Mouse (Mus musculus) 3134 (cell line): ENCODE measurements around the gene Tox3.

ENCODE experiments used
- DNase-seq: peaks from one replicate; pipeline ENCODE4 v3.0.0-alpha.2; 2011; ENCODE audit warnings: low spot score; ENCODE audit not compliant: insufficient read length; ENCODE audit errors: extremely low read depth

The Tox3 gene

GRCm38 (mm10) chr8:90348178-90348925 is at the start of gene Tox3:
Tox3 (minus strand) TSS chr8:90348343.
- no peak for DNase-seq

DNA sequence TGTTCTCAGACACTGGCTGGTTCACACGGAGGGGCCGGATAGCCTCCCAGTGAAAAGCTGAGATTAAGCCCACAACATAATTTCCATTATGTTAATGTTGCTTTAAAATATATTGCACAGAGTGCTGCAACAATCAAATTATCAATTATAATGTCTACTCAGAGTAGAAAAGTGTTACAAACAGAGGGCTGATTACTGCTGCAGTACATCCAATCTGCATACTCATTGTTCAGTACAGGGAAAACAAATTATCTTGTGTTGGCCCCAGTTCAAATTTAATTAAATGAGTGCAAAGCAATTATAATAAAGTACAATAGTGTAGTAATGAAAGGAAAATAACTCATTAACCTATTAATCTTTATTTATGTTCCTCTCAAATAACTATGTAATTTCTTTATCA is 44.5 kb upstream of the Tox3 start:
- no peak for DNase-seq

DNA sequence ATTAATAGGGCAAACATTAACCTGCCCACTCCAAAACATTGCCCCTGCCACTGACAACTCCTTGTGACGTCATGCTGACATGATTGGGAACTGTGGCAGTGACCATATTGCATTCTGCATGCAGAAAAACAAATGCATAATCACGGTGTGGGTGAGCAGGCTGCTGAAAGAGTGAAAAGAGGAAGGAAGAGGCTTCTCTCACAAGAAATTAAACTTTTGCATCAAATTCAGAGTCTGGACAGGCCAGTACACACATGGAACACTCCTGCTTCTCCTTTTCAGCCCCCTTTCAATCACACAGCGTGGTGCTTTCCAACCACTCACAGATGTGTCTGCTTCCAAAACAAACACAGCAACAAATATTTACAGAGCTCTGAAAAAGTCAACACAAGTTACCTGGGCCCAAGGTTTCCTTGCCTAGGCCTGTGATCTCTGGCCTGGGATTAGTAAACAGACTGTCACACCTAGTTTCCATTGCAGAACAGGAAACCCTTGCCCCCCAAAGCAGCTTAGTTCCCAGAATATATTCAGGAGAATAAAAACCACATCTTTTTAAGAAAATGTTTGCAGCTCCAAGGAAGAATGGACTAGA is 43.4 kb upstream of the Tox3 start:
- DNase-seq: no peak

- DNase-seq: no peak
Observed at GRCm38 (mm10) chr8:90390827-90391226, 42.7 kb upstream of the Tox3 start.

DNA sequence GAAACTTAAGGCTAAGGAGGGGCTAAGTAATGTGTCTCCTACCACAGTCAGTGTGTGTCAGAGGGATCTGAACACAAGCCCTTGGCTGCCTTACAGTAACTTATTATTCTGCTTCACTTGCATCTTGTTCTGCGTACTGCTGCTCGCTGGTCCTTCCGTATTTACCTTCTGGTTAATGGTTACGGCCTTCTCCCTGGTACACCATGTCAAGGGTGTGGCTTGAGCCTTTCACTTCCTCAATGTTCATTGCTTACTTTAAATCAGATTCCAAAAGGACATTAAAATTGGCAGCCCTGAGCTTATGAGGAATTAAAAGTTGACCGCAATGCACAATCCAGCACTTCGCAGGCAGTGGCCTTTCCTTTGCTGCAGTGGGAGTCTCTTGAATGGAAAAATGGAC is 30.9 kb upstream of the Tox3 start:
- DNase-seq: no peak

- DNase-seq: no peak
Observed at GRCm38 (mm10) chr8:90378036-90378435, 29.9 kb upstream of the Tox3 start.

DNA sequence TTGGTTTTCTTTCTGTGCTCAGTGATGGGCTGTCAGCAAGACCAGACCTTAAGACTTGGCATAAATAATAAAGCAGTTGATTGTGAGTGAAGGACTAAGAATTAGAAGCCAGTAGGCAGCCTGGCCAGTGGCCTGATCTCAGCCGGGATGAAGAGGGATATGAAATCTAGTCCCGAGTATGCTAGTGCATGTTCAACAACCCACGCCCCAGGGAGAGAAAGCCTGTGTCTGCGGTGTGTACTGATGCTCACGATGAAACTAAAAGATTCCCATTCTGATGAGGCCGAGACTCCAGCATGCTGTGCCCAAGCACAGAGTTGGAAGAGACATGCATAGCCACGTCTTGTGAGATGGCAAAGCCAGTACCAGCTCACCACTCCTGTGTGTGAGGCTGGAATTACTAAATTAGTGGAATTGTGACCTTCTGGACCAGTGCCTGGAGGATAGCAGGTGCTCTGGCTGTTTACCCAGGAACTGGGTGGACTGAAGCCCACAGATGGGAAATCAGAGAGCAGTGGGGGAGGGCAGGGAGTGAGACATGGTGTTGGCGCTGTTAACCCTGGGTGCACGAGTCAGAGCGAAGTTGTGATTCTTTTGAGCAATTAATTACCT is 23.6 kb upstream of the Tox3 start:
- DNase-seq: no peak

GRCm38 (mm10) chr8:90369876-90370275 is 21.7 kb upstream of the Tox3 start:
- DNase-seq: no peak

GRCm38 (mm10) chr8:90356729-90357128 is 8.6 kb upstream of the Tox3 start:
- no peak for DNase-seq

DNA sequence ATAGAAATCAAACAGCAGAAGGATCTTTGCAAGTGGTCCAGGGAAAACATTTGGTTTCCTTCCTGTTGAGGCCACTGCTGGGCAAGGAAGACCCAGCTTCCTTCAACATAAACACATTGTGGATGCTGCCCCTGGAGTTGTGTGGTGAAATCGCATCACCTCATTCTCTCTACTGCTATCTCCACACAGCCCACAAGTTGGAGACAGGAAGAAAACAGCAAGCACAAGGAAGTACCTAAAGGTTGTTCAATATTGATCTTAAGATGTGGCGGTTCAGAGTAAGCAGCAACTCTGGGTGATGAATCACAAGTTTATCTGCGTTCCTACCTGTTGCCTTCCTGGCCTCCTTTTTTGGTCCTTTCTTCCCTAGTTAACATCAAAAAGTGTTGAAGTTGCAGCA is 6.6 kb upstream of the Tox3 start:
- DNase-seq: no peak

- no peak for DNase-seq
Observed at GRCm38 (mm10) chr8:90353960-90354540, 5.9 kb upstream of the Tox3 start.

- DNase-seq: no peak
Observed at GRCm38 (mm10) chr8:90353499-90353898, 5.4 kb upstream of the Tox3 start.

DNA sequence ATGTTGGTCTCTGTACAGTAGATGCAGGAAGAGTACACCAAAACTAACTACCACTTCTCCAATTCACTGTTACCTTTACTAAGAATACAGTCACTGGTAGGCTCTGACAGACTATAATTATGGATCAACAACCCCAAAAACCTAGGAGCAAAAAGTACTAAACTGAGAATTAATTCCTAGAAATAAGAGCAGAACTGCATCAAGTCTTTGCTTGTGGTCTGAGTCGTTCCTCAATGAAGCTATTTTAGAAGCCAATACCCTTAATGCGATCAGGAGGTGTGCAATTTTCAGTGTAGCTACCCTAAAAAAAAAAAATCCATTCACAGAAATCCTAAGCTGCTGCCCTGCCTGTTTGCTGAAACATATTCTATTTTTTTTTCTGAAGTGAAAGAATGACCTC is 4.8 kb upstream of the Tox3 start:
- no peak for DNase-seq

- no peak for DNase-seq
Observed at GRCm38 (mm10) chr8:90349709-90350562, 1.8 kb upstream of the Tox3 start.

DNA sequence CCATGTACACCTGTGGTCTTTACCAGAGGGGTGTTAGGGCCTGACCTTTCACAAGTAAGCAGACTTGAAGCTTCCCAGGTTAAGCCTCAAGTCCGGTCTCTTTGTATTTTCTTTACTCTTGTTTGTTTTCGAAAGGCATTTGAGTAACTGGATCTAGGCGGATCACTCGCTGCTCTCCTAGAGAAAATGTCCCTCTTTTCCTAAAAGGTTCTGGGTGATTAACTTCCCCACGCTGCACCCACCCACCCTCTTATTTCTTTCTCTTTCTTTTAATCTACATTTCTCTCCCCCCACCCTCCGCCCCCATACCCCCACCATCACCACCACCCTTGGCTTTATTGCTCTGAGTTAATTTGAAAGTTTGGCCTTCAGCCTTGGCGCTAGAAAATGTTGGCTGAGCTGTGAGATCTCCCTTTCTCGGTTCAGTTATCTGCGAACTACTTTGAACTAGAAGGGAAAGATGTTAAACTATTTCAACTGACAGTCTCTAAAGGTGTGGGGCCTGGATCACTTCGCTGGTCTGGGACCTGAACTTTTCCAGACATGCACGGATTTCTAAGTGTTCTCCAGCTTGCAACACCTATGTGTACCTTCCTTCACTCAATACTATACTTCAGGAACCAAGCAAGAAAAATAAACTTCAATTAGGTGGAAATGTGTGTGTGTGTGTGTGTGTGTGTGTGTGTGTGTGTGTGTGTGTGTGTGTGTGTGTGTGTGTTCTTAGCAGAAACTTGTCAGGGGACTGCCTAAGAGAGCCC is 962 bp upstream of the Tox3 start:
- DNase-seq: no peak

- DNase-seq: no peak
Observed at GRCm38 (mm10) chr8:90347581-90348177, 464 bp downstream of the Tox3 start.

DNA sequence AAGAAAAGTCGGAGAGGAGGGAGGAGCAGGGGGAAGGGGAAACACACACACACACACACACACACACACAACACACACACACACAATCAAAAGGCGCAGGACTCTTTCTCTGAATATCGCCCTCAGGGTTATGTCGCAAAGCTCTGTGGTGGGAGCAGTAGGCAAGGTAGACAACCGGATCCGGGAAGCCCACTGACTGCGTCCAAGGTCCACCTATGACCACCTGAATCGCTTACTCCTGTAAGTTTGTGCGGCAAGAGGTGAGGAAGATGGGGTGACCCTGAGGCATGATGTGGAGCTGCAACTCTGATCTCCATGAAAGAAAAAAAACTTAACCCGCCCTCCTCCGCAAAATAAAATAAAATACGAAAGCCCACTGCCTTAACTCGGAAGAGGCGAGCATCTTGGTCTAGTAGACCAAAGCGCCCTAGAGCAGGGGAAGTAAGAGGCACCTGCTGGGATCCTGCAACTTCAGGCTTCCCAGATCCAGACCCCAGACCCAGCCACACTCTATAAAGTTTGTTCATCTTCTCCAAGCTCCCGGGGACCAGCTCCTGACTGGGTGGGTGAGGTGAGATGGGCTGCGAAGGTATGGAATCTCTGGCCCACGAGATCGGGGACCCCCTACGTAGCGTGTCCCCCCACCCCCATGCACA is 1.1 kb downstream of the Tox3 start:
- DNase-seq: no peak

GRCm38 (mm10) chr8:90346138-90346879 is 1.8 kb downstream of the Tox3 start:
- no peak for DNase-seq
